In the genomic region with DNA sequence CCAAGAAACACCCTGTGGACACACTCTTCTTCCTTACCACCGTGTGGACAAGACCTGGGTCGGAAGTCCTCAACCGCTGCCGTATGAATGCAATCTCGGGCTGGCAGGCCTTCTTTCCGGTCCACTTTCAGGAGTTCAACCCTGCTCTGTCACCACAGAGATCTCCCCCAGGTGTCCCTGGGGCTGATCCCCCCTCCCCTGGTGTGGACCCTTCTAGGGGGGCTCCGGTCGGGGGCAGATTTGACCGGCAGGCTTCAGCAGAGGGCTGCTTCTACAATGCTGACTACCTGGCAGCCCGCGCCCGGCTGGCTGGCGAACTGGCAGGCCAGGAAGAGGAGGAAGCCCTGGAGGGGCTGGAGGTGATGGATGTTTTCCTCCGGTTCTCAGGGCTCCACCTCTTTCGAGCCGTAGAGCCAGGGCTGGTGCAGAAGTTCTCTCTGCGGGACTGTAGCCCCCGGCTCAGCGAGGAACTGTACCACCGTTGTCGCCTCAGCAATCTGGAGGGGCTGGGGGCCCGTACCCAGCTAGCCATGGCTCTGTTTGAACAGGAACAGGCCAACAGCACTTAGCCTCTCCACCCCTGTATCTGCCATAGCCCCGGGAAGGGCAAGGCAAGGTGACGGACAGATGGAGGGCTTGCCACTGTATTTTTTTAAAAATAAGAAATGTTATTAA, we compare ENCODE assay signal across 9 mouse cellular contexts. TPM values are rescaled to one million over a fixed set of nuclear protein-coding genes. Genes with fewer than 3 reads are reported as not detected.
DNase-seq lines count a peak whose midpoint lies in the region; ATAC-seq and TF ChIP-seq lines count a peak whose summit lies in the region.
"Had no signal": no experiment of that assay in that cellular context is flagged by ENCODE, and none has a peak within 500 bp of the region (broad histone marks: within the 10 kb centered on the region; RNA-seq: fewer than 3 reads in every experiment).

No protein-coding gene starts in this region.

- H3K4me3 ChIP-seq in heart, embryonic 13.5 days, result no peak overlapping the region
- peak overlapping the region in 1 of 2 experiments; percentile 31; a peak in 1 of 4 replicates for H3K4me3 ChIP-seq in ES-E14 (ENCODE audit: insufficient read depth in 1 of 2, low read depth in 1 of 2, low read length in 2 of 2, poor library complexity in 1 of 2, severe bottlenecking in 1 of 2)
- H3K4me3 ChIP-seq in forebrain, embryonic 14.5 days (ENCODE audit: low read depth, low read length), result no peak overlapping the region
- H3K4me3 ChIP-seq in limb, embryonic 10.5 days, result peak overlapping the region; percentile 31

- ATAC-seq in heart, embryonic 13.5 days (ENCODE audit: extremely low read depth, insufficient number of reproducible peaks, low FRiP score, low TSS enrichment), result no peak
- no peak for ATAC-seq in forebrain, embryonic 14.5 days

- H3K36me3 ChIP-seq in heart, embryonic 13.5 days, result peaks cover 88% of the 10 kb centered on the region
- H3K36me3 ChIP-seq in ES-E14 (ENCODE audit: control insufficient read depth, insufficient read depth, low read length, poor library complexity, severe bottlenecking), result peaks cover 8% of the 10 kb centered on the region; the same call in 1 of the 2 replicates
- peaks cover 73% of the 10 kb centered on the region for H3K36me3 ChIP-seq in forebrain, embryonic 14.5 days (ENCODE audit: control insufficient read depth, insufficient read depth, low read length)
- H3K36me3 ChIP-seq in limb, embryonic 10.5 days, result peaks cover 83% of the 10 kb centered on the region

- peak overlapping the region; percentile 65; the same call in 1 of the 2 replicates for H3K9ac ChIP-seq in heart, embryonic 13.5 days
- peak overlapping the region; percentile 21; the same call in 1 of the 2 replicates for H3K9ac ChIP-seq in ES-E14 (ENCODE audit: insufficient read depth, low read depth, low read length, poor library complexity, severe bottlenecking)
- 0 out of 2 replicates have a peak overlapping the region, but pooled peaks have one; percentile 25 for H3K9ac ChIP-seq in forebrain, embryonic 14.5 days (ENCODE audit: low read length)

- no peak for DNase-seq in heart, postnatal 25 days (ENCODE audit: low spot score)
- DNase-seq in ES-E14 (ENCODE audit: low read depth, low spot score), result no peak
- DNase-seq in forebrain, embryonic 14.5 days (ENCODE audit: low spot score), result no peak
- no peak for DNase-seq in limb, embryonic 10.5 days (ENCODE audit: low spot score)
- DNase-seq in left cerebral cortex, postnatal 14 days (ENCODE audit: low spot score in 2 of 2), result no peak
- no peak for DNase-seq in layer of hippocampus, adult 9-11 months
- no peak for DNase-seq in lung, postnatal 36 days
- DNase-seq: gastrocnemius, postnatal 14 days had no signal

- in situ Hi-C loops in ES-E14 (cut with MboI; ENCODE audit: low sequenced_read_pairs in 2 of 2, unreplicated experiment in 2 of 2), result no loop called here

- no peaks in the 10 kb centered on the region for H3K27me3 ChIP-seq in heart, embryonic 13.5 days (replicated peaks)
- H3K27me3 ChIP-seq in forebrain, embryonic 14.5 days (replicated peaks; ENCODE audit: control insufficient read depth, insufficient read depth, low read length), result no peaks in the 10 kb centered on the region
- H3K27me3 ChIP-seq in limb, embryonic 10.5 days (ENCODE audit: low read depth, poor library complexity, severe bottlenecking), result peaks cover 49% of the 10 kb centered on the region

- H3K4me1 ChIP-seq in heart, embryonic 13.5 days, result peaks cover 55% of the 10 kb centered on the region
- peaks cover 2 to 14% of the 10 kb centered on the region in 2 experiments; a peak in 2 of 4 replicates for H3K4me1 ChIP-seq in ES-E14 (ENCODE audit: control insufficient read depth in 2 of 2, insufficient read depth in 2 of 2, low read length in 2 of 2, poor library complexity in 1 of 2)
- H3K4me1 ChIP-seq in forebrain, embryonic 14.5 days (ENCODE audit: control insufficient read depth, insufficient read depth, low read length), result peaks cover 28% of the 10 kb centered on the region
- H3K4me1 ChIP-seq in limb, embryonic 10.5 days, result peaks cover 53% of the 10 kb centered on the region

- no peak overlapping the region for H3K27ac ChIP-seq in heart, embryonic 13.5 days (replicated peaks)
- no peak overlapping the region for H3K27ac ChIP-seq in ES-E14 (ENCODE audit: insufficient read depth, low read depth, low read length, poor library complexity, severe bottlenecking)
- H3K27ac ChIP-seq in forebrain, embryonic 14.5 days (ENCODE audit: low read depth, low read length), result no peak overlapping the region
- H3K27ac ChIP-seq in limb, embryonic 10.5 days, result peak overlapping the region; percentile 63; the same call in 1 of the 2 replicates

- intact Hi-C loops in heart, postnatal 25 days (cut with DNase I), result no loop called here
- intact Hi-C loops in left cerebral cortex, postnatal 14 days (cut with DNase I), result no loop called here

- H3K4me2 ChIP-seq in heart, embryonic 13.5 days, result peak overlapping the region; percentile 14; the same call in 1 of the 2 replicates
- no peak overlapping the region for H3K4me2 ChIP-seq in forebrain, embryonic 14.5 days (ENCODE audit: low read length)

- 53% methylated on average over 24 of the region's 24 CpGs for WGBS in heart, embryonic 13.5 days
- 72% methylated on average over 24 of the region's 24 CpGs for WGBS in forebrain, embryonic 14.5 days
- 48% methylated on average over 24 of the region's 24 CpGs for WGBS in limb, embryonic 10.5 days

- H3K9me3 ChIP-seq in heart, embryonic 13.5 days, result no peaks in the 10 kb centered on the region
- H3K9me3 ChIP-seq in ES-E14 (ENCODE audit: control insufficient read depth, insufficient read depth, low read depth, low read length), result no peaks in the 10 kb centered on the region
- H3K9me3 ChIP-seq in forebrain, embryonic 14.5 days (replicated peaks; ENCODE audit: control insufficient read depth, low read length), result no peaks in the 10 kb centered on the region
- no peaks in the 10 kb centered on the region for H3K9me3 ChIP-seq in limb, embryonic 10.5 days (replicated peaks)

TF ChIP-seq in ES-E14, 5 proteins besides CTCF, POLR2A, EP300 and RAD21:
- no peak for TF ChIP-seq MAFK (IDR thresholded peaks at IDR 0.05; ENCODE audit: insufficient read depth, low read depth, low read length)
- no peak for TF ChIP-seq ZNF384 (IDR thresholded peaks at IDR 0.05; ENCODE audit: low read depth, low read length)
- TF ChIP-seq HCFC1 (IDR thresholded peaks at IDR 0.05; ENCODE audit: borderline replicate concordance, insufficient read depth, low read length), result no peak
- no peak for TF ChIP-seq ZC3H11A (IDR thresholded peaks at IDR 0.05; ENCODE audit: borderline replicate concordance, low read depth, low read length)
- no peak for TF ChIP-seq CHD2 (IDR thresholded peaks at IDR 0.05; ENCODE audit: low read depth, low read length)

RNA-seq across cellular contexts. Expression of gene Chpf2, which starts 5.4 kb away (rescaled TPM):
- 16.1 and 16.6 TPM in 2 replicates for polyA plus RNA-seq in heart, embryonic 13.5 days (2015; fragmentation: Nextera tagmentation; extraction: Ambion mirVana)
- 1 to 10 TPM; 7.8 to 9.7 TPM for total RNA-seq in heart, postnatal 25 days (2021)
- 23.0 and 23.7 TPM in 2 replicates for total RNA-seq in ES-E14 (2012; rRNA removed)
- 10.6 and 13.8 TPM in 2 replicates for polyA plus RNA-seq in forebrain, embryonic 14.5 days (2014; fragmentation: Nextera tagmentation; extraction: Ambion mirVana)
- 15.1 and 19.0 TPM in 2 replicates for polyA plus RNA-seq in limb, embryonic 10.5 days (2016; fragmentation: Nextera tagmentation; extraction: Ambion mirVana)
- total RNA-seq in left cerebral cortex, postnatal 14 days (2021), result 10 to 100 TPM; 65.1 to 73.8 TPM

RNA-seq across cellular contexts. Expression of gene Abcf2, which starts 14.7 kb away (rescaled TPM):
- polyA plus RNA-seq in heart, embryonic 13.5 days (2015; fragmentation: Nextera tagmentation; extraction: Ambion mirVana), result 66.7 and 70.7 TPM in 2 replicates
- 10 to 100 TPM; 48.0 to 53.2 TPM for total RNA-seq in heart, postnatal 25 days (2021)
- total RNA-seq in ES-E14 (2012; rRNA removed), result 139 and 171 TPM in 2 replicates
- polyA plus RNA-seq in forebrain, embryonic 14.5 days (2014; fragmentation: Nextera tagmentation; extraction: Ambion mirVana), result 111 and 112 TPM in 2 replicates
- 177 and 197 TPM in 2 replicates for polyA plus RNA-seq in limb, embryonic 10.5 days (2016; fragmentation: Nextera tagmentation; extraction: Ambion mirVana)
- 10 to 100 TPM; 62.0 to 64.8 TPM for total RNA-seq in left cerebral cortex, postnatal 14 days (2021)

RNA-seq across cellular contexts. Expression of gene Smarcd3, which starts 32.3 kb away (rescaled TPM):
- polyA plus RNA-seq in heart, embryonic 13.5 days (2015; fragmentation: Nextera tagmentation; extraction: Ambion mirVana), result 54.5 and 58.5 TPM in 2 replicates
- total RNA-seq in heart, postnatal 25 days (2021), result 10 to 100 TPM; 69.0 to 69.3 TPM
- 4.9 and 8.5 TPM in 2 replicates for total RNA-seq in ES-E14 (2012; rRNA removed)
- 170 and 177 TPM in 2 replicates for polyA plus RNA-seq in forebrain, embryonic 14.5 days (2014; fragmentation: Nextera tagmentation; extraction: Ambion mirVana)
- polyA plus RNA-seq in limb, embryonic 10.5 days (2016; fragmentation: Nextera tagmentation; extraction: Ambion mirVana), result 21.5 and 34.3 TPM in 2 replicates
- 100 to 1,000 TPM; 102 to 110 TPM for total RNA-seq in left cerebral cortex, postnatal 14 days (2021)

RNA-seq across cellular contexts. Expression of gene 4931409K22Rik, which starts 35.3 kb away (rescaled TPM):
- polyA plus RNA-seq in heart, embryonic 13.5 days (2015; fragmentation: Nextera tagmentation; extraction: Ambion mirVana), result 0.08 and 0.11 TPM in 2 replicates
- total RNA-seq in heart, postnatal 25 days (2021), result not detected
- total RNA-seq in ES-E14 (2012; rRNA removed), result 0.13 and 0.21 TPM in 2 replicates
- polyA plus RNA-seq in forebrain, embryonic 14.5 days (2014; fragmentation: Nextera tagmentation; extraction: Ambion mirVana), result 0.06 and 0.09 TPM in 2 replicates
- 0.05 TPM in 1 of 2 replicates, not detected in the other for polyA plus RNA-seq in limb, embryonic 10.5 days (2016; fragmentation: Nextera tagmentation; extraction: Ambion mirVana)
- under 1 TPM in 1 of 2 experiments, not detected in 1; 0.13 TPM for total RNA-seq in left cerebral cortex, postnatal 14 days (2021)
- total RNA-seq: gastrocnemius, postnatal 14 days had no signal

RNA-seq across cellular contexts. Expression of gene Asb10, which starts 51.2 kb away (rescaled TPM):
- polyA plus RNA-seq in heart, embryonic 13.5 days (2015; fragmentation: Nextera tagmentation; extraction: Ambion mirVana), result 4.1 TPM in 2 replicates
- 10 to 100 TPM; 85.1 to 85.9 TPM for total RNA-seq in heart, postnatal 25 days (2021)
- total RNA-seq in ES-E14 (2012; rRNA removed), result 0.18 and 0.53 TPM in 2 replicates
- polyA plus RNA-seq in forebrain, embryonic 14.5 days (2014; fragmentation: Nextera tagmentation; extraction: Ambion mirVana), result 0.09 and 0.17 TPM in 2 replicates
- polyA plus RNA-seq in limb, embryonic 10.5 days (2016; fragmentation: Nextera tagmentation; extraction: Ambion mirVana), result 0.13 and 0.15 TPM in 2 replicates
- total RNA-seq in left cerebral cortex, postnatal 14 days (2021), result under 1 TPM; 0.15 to 0.30 TPM
